Mouse (Mus musculus): ENCODE results near the gene Maats1.

- TF ChIP-seq HCFC1 (IDR thresholded peaks at IDR 0.05; ENCODE audit: borderline replicate concordance, insufficient read depth, low read length) = no peak
- TF ChIP-seq ZNF384 (IDR thresholded peaks at IDR 0.05; ENCODE audit: low read depth, low read length) = no peak
- no peak for TF ChIP-seq CHD2 (IDR thresholded peaks at IDR 0.05; ENCODE audit: low read depth, low read length)
Measured at GRCm38 (mm10) chr16:38321452-38321935, 20.4 kb downstream of the Maats1 start.

All from ES-E14 (cell line).